Mouse (Mus musculus): ENCODE results near the gene Tnfrsf1a.
A peak's percentile ranks its signal among the peaks of the same experiment; 100 is the strongest.

Tnfrsf1a gene

DNA sequence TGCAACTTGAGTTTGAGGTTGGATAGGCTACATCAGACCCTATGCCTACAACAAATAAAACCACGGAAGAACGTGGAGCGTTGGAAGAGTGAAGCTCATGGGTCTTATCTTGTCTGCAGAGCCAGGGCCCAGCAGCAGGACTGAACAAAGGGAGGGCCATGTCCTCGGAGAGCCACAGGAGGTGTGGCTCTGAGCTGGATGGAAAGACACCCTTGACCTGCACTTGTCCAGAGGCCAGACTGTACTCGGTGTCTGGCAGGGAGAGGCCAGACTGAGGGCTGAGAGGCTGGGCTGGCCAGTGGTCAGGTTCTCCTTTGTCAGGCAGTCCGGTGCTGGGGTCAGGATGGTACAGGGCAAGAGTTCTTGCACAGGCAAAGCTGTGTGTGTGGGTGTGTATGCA is 23.8 kb upstream of the Tnfrsf1a start:
- no peak for DNase-seq

DNA sequence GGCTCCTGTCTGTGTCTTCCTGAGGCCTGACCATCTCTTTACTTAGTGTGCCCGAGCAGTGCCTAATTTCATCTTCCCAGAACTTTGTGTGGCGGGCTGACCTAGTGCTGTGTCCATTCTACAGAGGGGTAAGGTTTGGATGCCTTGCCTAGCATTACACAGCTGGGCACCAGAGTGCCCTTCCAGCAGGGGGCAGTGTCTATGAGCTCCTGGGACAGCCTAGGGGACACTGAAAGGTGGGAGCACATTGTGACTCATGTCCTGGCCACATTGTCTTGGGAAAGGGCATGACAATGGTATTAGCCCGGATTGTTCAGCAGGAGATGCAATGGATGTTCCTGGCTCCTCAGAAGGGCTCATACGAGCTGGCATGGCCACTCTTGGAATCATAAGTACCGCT is 20.9 kb upstream of the Tnfrsf1a start:
- DNase-seq = peak; percentile 59 to 71

DNA sequence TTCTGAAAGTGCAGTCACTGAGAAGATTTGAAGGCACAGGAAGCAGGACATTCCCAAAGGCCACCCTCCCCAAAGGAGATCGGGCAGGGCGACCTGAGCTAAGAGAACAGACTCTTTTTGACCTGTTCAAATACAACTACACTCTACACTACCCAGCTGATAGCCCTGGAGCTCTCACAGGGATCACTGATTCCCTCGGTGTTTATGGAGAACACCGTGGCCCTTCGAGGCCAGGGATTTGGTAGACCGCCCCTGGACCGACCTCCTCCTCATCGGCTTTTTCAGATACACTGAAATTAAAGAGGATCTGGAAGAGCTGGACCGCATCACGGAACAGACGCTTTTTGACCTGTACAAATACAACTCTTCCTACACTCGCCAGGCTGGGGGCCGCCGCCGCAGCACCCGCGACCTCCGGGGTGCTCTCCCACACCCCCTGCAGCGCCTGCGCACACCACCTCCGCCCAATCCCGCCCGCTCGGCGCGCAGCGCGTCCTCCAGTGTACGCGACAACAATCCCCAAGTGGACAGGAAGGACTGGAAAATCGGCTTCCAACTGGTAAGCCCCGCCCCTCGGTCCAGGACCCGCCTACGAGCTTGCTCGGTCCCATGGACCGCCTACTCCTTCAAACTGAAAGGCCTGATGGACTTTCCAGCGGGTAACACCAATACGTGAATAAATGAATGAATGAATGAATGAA is 18.4 kb upstream of the Tnfrsf1a start:
- peak; percentile 95 to 96 for DNase-seq

DNA sequence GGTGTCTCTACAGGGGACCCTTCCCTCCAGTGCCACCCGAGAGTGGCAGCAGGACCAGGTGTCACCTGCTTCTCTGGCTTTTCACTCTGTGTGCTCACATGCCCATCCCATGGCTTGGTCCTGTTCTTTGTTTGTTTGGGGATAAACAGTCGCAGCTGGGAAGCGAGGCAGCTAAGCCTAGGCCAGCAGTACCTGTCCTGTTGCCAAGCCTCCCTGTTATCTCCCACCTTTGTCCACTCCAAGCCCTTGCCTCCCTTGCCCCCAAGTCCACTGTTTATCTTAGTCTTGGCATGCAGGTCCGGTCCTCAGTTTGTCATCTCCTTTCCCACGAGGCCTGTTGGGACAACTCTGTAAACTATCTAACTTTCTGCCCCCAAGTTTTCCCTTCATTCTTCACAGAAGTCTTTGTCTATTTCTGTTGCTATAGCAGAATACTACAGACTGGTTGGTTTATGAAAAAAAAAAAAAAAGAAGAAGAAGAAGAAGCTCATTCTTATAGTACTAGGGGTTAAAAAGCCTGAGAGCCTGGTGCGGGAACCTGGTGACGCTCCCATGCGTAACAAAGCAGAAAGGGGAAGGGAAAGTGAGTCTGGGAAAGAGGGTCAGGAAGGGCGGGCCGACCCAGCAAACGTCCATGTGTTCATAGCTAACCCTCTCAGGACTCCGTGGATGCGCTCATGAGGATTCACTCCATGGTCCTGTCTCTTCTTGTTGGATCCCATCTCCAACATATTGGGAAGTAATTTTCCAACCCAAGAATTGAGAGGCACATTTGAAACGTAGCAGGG is 15.9 kb upstream of the Tnfrsf1a start:
- no peak for DNase-seq

DNA sequence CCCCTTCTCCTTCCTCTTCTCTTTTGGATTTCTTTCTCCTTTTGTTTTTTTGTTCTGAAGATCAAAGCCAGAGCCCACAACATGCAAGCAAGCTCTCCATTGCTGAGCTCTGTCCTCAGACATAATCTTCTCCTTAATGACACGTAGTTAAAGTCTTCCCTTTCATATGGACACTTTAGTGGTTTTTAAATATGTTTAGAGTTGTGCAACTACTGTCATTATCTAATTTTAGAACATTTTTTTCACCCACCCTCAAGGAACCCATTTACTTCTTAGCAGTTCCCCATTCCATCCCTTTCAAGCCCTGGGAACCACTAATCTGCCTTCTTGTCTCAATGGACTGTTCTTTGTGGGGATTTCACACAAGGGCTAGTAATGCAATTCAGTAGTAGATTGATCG is 14.8 kb upstream of the Tnfrsf1a start:
- no peak for DNase-seq

DNA sequence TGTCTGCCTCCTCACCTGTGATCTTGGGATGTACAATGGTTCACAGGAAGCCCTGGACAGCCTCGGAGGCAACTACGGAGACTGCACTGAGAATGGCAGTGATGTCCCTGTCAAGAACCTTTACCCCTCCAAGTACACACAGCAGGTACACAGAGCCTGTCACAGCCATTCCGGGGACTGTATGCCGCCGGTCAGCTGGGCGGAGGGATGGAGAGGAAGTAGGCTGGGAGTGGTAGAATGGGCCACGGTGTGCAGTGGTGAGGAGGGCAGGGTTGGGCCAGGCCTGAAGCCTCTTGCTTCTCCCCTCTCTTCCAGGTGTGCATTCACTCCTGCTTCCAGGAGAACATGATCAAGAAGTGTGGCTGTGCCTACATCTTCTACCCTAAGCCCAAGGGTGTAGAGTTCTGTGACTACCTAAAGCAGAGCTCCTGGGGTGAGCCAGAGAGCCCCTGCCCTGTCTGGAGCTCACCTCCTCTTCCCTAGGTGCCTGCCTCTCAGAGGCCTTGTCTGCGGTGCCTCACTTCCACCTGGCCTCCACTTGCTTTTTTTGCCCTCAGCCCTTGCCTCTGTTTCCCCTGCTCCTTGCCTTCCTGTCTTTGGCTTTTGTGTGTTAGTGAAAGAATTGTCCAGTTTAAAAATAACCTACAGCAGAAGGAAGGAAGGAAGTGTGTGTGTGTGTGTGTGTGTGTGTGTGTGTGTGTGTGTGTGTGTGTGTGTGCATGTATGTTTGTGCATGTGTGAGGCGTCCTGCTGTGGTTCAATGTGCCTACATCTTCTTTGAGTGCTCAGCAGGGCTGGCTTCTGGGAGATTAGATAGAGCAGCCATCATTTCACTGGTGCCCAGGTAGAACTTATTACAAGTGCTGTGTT is 10.1 kb upstream of the Tnfrsf1a start:
- DNase-seq = no peak

DNA sequence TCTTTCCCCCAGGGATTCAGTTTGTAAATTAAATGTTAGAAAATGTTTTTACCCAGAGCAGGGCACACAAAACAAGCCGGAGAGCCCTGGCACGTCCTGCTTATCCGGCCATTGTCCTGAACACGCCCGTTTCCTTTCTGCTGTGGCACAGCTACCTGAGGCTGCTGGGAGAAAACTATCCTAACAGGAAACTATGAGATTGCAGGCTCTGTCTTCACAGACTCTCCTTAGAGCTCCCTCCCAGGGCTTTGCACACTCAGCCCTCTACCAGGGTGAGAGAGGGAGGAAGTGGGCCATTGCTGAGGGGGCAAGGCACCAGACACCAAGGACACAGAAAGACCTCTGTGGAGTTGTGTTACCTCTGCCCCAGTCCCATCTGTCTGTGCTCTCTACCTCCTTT is 8.9 kb upstream of the Tnfrsf1a start:
- peak; percentile 53 to 81 for DNase-seq

DNA sequence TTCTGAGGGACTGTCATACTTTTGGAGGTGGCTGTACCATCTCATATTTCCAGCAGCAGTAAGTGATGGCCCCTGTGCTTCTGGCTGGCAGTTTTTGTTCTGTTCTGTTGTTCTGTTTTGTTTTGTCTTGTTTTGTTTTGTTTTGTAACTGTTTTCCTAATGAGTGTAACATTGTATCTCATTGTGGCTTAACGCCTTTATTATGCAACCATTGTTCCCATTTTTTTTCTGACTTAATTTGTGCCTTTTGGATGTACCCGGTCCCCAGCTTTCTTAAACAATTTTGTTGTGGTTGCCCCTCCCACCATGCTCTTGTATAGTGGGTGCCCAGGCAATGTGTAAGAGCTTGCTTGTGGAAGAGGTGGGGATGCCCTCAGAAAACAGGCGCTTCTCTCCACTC is 7.0 kb upstream of the Tnfrsf1a start:
- no peak for DNase-seq

DNA sequence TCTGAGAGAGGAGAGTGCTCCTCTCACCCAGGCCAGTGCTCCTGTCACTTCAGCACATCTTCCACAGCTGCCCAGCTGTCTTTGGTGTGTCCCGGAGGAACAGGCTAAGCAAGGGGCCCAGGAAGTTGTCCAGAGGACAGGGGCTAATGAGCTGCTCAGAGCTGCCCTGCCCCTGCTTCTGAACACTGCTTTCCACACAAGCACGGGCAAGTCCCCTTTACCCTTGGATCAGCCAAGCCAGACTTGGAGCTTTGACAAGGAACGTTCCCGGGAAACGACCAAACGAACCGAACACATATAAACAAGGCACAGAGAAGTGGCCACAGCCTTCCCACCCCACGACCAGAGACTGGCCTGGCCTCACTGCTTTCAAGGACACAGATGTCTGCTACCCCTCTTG is 5.1 kb upstream of the Tnfrsf1a start:
- DNase-seq = peak; percentile 64 to 75

DNA sequence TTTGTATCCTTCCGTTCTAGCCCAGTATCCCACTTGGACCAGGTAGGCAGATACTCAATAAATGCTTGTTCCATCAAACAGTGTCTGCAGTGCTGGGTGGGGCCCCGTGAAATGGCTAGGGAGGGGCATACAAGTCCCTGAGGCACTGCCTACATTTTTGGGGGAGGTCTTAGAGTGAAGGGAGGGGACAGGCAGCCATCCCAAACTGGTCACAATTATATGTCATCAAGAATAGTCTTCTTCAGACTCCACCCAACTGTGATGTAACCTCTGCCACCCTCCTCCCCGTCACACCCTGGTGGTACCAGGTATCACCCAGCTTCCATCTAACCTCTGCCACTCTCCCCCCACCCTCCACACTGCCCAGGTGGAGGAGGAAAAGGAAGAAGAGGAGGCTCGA is 4.3 kb upstream of the Tnfrsf1a start:
- DNase-seq = no peak

DNA sequence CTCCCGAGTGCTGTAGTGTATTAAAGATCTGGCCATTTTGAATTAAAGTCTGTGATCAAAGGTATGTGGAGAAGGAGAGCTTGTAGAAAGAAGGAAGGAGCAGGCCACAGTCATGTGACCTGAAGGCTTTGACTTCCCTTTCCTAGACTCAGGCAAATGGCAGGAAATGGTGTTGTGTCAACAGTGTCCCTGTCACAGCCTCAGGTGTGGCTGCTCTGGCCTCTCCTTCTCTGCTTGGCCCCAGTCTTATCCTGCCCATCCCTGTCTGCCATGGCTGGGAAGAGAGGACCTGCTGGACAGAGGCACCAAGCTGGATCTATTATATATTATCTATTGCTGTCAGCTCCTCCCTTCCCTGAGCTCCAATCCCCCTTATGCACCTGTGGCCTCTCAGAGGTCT is 3.5 kb upstream of the Tnfrsf1a start:
- DNase-seq = no peak

DNA sequence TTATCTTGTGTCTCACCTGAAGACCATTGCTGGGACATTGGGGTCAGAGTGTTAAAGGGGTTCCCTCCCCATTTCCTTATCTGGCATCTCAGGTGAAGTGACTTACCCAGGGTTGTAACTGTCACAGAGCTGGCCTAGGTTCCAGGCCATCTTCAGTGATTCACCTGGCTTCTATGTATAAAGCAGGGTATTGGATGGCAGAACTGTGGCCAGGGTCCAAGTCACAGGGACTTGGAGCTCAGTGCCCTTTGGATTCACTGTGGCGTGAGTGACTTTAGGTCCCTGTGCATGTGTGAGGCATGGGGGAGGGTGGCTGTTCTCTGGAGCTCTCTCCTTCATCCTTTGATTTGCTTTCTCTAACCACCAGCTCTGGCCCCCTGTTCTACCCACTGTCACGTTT is 3.1 kb upstream of the Tnfrsf1a start:
- no peak for DNase-seq

DNA sequence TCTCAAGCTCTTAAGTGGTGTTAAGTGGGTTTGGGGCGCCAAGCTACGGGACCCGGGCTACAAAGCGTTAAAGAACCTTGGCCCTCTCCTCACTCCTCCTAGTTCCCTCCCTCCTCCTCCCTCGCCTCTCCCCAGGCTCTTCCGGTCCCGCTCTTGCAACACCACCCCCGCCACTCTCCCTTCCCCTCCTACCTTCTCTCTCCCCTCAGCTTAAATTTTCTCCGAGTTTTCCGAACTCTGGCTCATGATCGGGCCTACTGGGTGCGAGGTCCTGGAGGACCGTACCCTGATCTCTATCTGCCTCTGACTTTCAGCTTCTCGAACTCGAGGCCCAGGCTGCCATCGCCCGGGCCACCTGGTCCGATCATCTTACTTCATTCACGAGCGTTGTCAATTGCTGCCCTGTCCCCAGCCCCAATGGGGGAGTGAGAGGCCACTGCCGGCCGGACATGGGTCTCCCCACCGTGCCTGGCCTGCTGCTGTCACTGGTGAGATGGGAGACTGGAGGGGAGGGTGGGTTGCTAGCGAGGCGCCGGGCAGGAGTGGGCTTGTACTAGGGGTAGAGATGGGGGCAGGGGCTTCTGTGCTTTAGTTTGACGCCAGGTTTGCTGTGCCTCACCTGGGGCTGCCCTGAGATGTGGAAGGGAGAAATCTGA is 541 bp downstream of the Tnfrsf1a start:
- DNase-seq = peak; percentile 85 to 88

DNA sequence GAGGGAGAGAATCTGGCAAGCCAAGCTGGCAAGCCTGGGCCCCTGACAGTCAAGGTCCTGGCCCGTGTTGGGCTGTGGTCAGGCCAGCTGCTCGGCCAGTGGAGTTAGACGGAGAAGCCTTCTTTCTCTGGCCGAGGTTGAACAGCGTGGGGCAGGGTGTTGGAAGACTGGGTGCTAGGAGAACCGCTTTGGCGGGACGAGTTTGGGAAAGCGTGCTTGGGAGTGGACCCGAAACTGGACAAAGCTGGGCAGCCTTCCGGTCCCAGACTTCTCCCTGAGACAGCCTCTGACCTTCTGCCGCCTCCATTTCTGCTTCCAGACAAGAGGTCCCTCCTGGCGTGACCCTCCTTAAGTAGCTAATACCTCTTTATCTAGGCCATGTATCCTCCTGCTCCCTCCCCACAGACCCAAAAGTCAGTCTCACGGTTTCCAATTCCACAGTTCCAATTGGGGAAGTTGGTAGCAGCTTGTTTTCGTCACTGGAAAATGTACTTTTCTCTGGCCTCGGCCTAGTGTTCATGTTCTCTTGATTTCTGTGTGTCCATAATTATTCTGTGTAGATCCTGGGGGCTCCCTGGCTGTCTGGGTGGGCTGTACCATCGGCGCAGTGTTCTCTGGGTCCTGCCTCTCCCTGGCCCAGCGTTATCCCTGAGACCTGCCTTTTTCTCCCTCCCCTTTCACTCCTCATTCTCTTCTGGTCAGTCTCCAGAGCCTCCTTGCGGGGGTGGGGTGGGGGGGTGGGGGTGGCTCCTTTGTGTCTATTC is 1.3 kb downstream of the Tnfrsf1a start:
- DNase-seq = peak; percentile 57 to 60

DNA sequence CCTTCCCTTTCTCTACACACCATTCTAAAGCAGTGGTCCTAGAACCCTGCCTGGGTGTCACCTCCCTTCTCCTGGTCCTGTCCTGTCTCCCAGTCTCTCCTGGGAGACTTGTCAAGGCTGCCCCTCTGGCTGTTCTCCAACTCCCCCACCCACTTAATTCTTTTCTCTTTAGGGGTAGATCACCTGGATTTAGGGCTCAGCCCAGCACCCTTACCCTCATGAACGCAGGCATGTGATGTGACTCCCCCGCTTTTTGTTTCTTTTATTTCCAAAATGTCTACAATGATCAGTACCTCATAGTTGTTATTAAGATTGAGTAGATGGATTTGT is 1.8 kb downstream of the Tnfrsf1a start:
- DNase-seq = no peak

DNA sequence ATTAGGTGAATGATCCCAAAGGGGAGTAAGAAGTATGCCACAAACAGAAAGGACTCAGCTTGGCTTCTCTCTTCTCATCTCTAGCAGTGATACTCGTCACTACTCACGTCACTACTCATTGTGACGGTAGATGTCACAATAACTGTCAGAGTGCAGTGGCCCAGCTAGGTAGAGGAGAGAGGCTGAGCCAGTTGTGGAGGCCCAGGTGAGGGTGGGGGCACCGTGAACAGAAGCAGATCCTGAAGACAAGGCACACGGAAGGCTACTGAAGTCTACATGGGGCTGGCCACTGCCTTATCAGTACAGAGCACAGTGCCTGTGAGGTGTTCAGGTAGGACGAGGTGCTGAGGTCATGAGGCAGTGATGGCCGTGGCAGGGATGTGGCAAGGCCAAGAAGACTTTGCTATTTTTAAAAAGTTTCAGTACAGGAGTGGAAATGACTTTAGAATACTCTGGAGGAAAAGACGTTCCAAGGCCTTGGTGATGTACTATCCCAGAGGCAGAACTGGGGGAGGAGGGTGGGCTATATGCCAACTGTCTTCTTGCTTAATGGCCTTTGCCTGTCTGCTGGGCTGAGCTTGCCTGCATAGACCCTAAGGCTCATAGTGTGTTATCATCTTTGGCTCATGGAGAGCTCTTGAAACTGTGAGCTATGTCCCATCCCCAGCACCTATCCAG is 2.3 kb downstream of the Tnfrsf1a start:
- DNase-seq = peak in 1 of 2 experiments; percentile 54

DNA sequence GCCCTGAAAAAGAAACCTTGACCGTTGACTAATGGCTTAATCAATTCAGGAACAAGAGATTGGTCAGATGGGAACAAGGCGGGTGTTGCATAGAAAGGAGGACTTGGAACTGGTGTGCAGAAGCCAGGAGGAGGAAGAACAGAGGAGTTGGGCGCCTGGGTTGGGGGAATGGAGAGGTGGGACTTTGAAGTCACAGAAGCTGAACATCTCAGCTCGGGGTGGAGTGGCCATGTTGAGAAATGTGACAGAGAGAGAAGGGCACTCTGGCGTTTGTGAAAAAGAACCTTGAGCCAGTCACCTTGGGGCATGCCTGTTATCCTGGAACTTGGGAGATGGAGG is 2.9 kb downstream of the Tnfrsf1a start:
- no peak for DNase-seq

DNA sequence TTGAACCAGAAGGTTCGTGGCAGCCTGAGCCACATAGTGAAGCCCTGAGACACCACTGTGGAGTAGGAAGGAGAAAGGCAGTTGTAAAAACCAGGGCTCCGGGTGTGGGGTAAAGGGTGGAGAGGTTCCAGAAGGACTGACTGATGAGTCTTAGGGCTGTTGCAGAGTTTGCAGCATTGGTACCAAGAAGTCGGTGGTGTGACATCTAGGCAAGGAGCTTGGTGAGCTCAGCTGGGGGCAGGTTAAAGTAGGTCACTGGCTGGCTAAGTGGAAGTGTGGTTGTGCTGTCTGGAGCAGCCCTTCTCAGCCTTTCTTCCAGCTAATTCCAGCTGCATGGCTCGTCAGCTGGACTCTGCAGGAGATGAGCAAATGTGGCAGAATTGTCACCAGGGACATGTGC is 3.6 kb downstream of the Tnfrsf1a start:
- DNase-seq = no peak

DNA sequence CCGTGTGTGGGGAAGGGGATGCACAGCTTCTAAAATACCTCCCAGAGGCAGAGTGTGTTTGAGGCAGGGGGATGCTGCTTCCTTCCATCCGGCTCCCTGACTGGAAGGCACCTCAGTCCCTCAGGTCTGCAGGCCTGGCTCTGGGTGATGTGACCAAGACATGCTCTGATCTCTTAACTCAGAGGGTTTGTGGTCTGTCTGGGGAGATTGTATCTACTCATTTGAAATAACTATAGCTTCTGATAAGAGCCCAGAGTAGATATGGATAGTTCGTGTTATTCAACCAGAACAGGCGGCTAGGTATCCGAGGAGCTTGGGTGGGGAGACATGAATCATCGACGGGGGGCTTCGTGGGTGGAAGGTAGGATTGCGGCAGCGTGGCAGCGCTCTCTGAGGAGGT is 4.1 kb downstream of the Tnfrsf1a start:
- no peak for DNase-seq

DNA sequence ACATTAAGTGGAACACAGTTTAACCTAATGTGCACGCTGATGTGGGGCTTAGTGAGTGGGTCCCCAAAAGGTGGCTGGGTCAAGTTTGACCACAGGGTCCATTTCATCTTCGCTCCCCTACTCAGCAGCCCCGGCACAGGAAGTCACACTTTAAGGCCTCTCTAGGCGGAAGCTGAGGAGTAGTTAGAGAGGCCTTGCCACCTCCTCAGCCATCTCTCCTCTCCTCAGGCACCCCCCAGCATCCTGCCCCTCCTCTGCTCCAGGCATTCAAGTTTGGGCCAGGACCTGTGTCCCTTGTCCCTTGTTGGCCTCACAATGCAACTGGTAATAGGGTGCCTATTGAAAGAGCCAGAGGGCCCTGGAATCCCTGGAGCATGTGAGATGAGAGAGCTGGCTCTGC is 4.5 kb downstream of the Tnfrsf1a start:
- DNase-seq = no peak

DNA sequence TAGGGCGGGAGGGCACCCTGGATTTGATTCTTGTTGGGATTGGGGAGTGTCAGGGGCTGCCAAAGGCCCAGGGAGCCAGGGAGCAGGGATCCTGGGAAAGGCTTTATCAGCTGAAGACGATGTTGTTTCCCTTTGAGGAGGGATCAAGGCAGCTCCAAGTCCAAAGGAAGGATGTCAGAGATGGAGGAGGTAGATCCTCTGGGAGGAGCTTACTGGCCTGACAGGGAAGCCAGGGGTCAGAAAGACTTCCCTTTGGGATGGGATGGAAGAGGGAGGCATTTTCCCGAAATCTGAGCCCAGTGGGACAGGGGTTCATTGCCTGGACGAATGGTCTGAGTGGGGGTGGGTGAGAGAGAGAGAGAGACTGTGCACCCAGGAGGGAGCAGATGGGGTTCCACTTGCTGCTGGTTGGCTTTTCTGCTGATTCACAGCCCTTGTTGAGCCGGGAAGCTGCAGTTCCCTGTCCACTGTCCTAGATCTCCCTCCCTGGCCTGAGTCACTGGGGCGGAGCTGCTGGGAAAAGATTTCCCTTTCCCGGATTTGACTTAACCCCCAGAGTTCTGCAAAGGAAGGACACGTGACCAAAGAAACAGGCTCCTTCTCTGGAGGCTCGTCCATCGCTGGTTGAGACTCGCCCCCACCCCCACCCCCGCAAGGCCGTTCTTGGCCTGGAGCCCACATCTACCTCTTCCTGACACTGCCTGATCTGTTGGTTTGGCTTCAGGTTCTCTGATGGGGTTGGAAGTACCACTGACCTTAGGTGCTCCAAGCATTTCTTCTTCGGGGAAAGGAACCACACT is 5.4 kb downstream of the Tnfrsf1a start:
- DNase-seq = peak; percentile 66 to 74
